Mouse (Mus musculus) spleen, adult 2 months (tissue): Measurements from ENCODE around the gene Jade1.

Source experiments
- CTCF ChIP-seq: fragments of 200-500 bp; IDR thresholded peaks from 2 replicates; pipeline ENCODE4 v1.5.1; 2011; ENCODE audit warnings: mild to moderate bottlenecking, inconsistent platforms; ENCODE audit not compliant: insufficient read depth, insufficient read length, insufficient replicate concordance; ENCODE audit errors: extremely low read depth
- POLR2A ChIP-seq: fragments of 200-500 bp; IDR thresholded peaks from 2 replicates; pipeline ENCODE4 v1.6.1; 2011; ENCODE audit warnings: low read depth, low read length, inconsistent platforms

- TF ChIP-seq CTCF: no peak
- TF ChIP-seq POLR2A: no peak
These were observed 51.5 kb downstream of the Jade1 start for GRCm38 (mm10) chr3:41607050-41607449.
